Mouse (Mus musculus) forebrain, embryonic 11.5 days (tissue): ENCODE data around the gene D630003M21Rik. TPM values are rescaled to one million over a fixed set of nuclear protein-coding genes. Genes with fewer than 3 reads are reported as not detected.

ENCODE experiments used
- ATAC-seq: fragments of 200-750 bp; cut with Nextera tagmentation; replicated peaks from 2 replicates; pipeline ENCODE4 v1.8.0; 2017; ENCODE audit warnings: moderate TSS enrichment; ENCODE audit not compliant: low FRiP score
- DNase-seq: peaks from one replicate; pipeline ENCODE4 v3.0.0-alpha.2; 2017; ENCODE audit warnings: low spot score
- H3K27ac ChIP-seq: fragments of 300-500 bp; sonication (generic); 2 replicates; pipeline ENCODE4 v1.5.1; 2014; ENCODE audit warnings: low read depth, low read length
- H3K27me3 ChIP-seq: fragments of 300-500 bp; sonication (generic); 2 replicates; pipeline ENCODE4 v1.6.1; 2014; ENCODE audit warnings: mild to moderate bottlenecking, low read length, mixed read lengths; ENCODE audit not compliant: control insufficient read depth, insufficient read depth
- H3K36me3 ChIP-seq: fragments of 300-500 bp; sonication (generic); 2 replicates; pipeline ENCODE4 v1.6.1; 2014; ENCODE audit warnings: mild to moderate bottlenecking, low read length, moderate library complexity, mixed read lengths; ENCODE audit not compliant: control insufficient read depth, insufficient read depth
- H3K4me1 ChIP-seq: fragments of 300-500 bp; sonication (generic); replicated peaks from 2 replicates; pipeline ENCODE4 v1.6.1; 2014; ENCODE audit warnings: low read length, mixed read lengths; ENCODE audit not compliant: control insufficient read depth, insufficient read depth
- H3K4me2 ChIP-seq: fragments of 300-500 bp; sonication (generic); 2 replicates; pipeline ENCODE4 v1.6.1; 2014; ENCODE audit warnings: low read depth, mild to moderate bottlenecking, low read length, moderate library complexity, mixed read lengths; ENCODE audit not compliant: severe bottlenecking
- H3K4me3 ChIP-seq: fragments of 300-500 bp; sonication (generic); 2 replicates; pipeline ENCODE4 v1.5.1; 2014; ENCODE audit warnings: low read depth, low read length
- H3K9ac ChIP-seq: fragments of 300-500 bp; sonication (generic); 2 replicates; pipeline ENCODE4 v1.6.1; 2014; ENCODE audit warnings: low read length
- H3K9me3 ChIP-seq: fragments of 300-500 bp; sonication (generic); 2 replicates; pipeline ENCODE4 v1.6.1; 2016; ENCODE audit warnings: low read length, mixed read lengths; ENCODE audit not compliant: control insufficient read depth
- WGBS: fragments of 180-500 bp; shearing (Covaris S2); extraction: QIAGEN DNeasy Blood & Tissue Kit; methylation state at CpG from one replicate; pipeline ENCODE4 v1.1.7; 2014; 5-methylcytosine and 5-hydroxymethylcytosine counted together
- polyA plus RNA-seq: library from polyadenylated mRNA; unstranded; fragments of >200 nt; fragmentation: Nextera tagmentation; extraction: Ambion mirVana; gene quantifications from 2 replicates; pipeline ENCODE4 v1.2.1, GENCODE M21; 2014

The D630003M21Rik gene
- polyA plus RNA-seq, 1 experiment from 2014 or later, result 2.7 TPM

GRCm38 (mm10) chr2:158199281-158199680 lies 29.7 kb downstream of the D630003M21Rik start:
- WGBS, result 75% methylated on average over 3 of the region's 3 CpGs
- ATAC-seq, result no peak
- H3K36me3 ChIP-seq, result no peaks in the 10 kb centered on the region; the same call in 1 of the 2 replicates
- DNase-seq, result no peak
- H3K9me3 ChIP-seq, result no peaks in the 10 kb centered on the region
- H3K27ac ChIP-seq, result no peak overlapping the region
- H3K4me2 ChIP-seq, result no peak overlapping the region
- no peak overlapping the region for H3K4me3 ChIP-seq
- H3K9ac ChIP-seq, result no peak overlapping the region
- no peaks in the 10 kb centered on the region for H3K27me3 ChIP-seq
- H3K4me1 ChIP-seq, result 0 out of 2 replicates have a peak, but pooled peaks cover 3% of the 10 kb centered on the region

- H3K27ac ChIP-seq, result no peak overlapping the region
- H3K9ac ChIP-seq, result no peak overlapping the region
- H3K4me3 ChIP-seq, result no peak overlapping the region
- peaks cover 5% of the 10 kb centered on the region; the same call in 1 of the 2 replicates for H3K4me1 ChIP-seq
- DNase-seq (no peak), ATAC-seq (no peak)
- no peaks in the 10 kb centered on the region for H3K9me3 ChIP-seq
- no peak overlapping the region for H3K4me2 ChIP-seq
- H3K36me3 ChIP-seq, result no peaks in the 10 kb centered on the region; the same call in 1 of the 2 replicates
- no peaks in the 10 kb centered on the region for H3K27me3 ChIP-seq
- 87% methylated on average over 6 of the region's 6 CpGs for WGBS
Observed at GRCm38 (mm10) chr2:158198861-158199260, 30.2 kb downstream of the D630003M21Rik start.

- H3K9me3 ChIP-seq, result no peaks in the 10 kb centered on the region
- no peaks in the 10 kb centered on the region; the same call in 1 of the 2 replicates for H3K36me3 ChIP-seq
- H3K9ac ChIP-seq, result no peak overlapping the region
- ATAC-seq (no peak), DNase-seq (no peak)
- H3K27me3 ChIP-seq, result no peaks in the 10 kb centered on the region
- no peak overlapping the region for H3K4me2 ChIP-seq
- H3K4me3 ChIP-seq, result no peak overlapping the region
- peaks cover 8% of the 10 kb centered on the region; the same call in 1 of the 2 replicates for H3K4me1 ChIP-seq
- 86% methylated on average over 5 of the region's 5 CpGs for WGBS
- H3K27ac ChIP-seq, result no peak overlapping the region
Observed at GRCm38 (mm10) chr2:158197971-158198370, 31.1 kb downstream of the D630003M21Rik start.

- ATAC-seq, result no peak
Observed at GRCm38 (mm10) chr2:158194945-158195640, 33.9 kb downstream of the D630003M21Rik start.

GRCm38 (mm10) chr2:158193611-158194336 lies 35.2 kb downstream of the D630003M21Rik start:
- 18% methylated on average over 10 of the region's 10 CpGs for WGBS

More at GRCm38 (mm10) chr2:158194945-158195640, 33.9 kb downstream of the D630003M21Rik start:
- DNase-seq, result peak; percentile 76
- H3K9me3 ChIP-seq, result no peaks in the 10 kb centered on the region
- no peaks in the 10 kb centered on the region; the same call in 1 of the 2 replicates for H3K36me3 ChIP-seq
- 13% methylated on average over 10 of the region's 10 CpGs for WGBS
- no peaks in the 10 kb centered on the region for H3K27me3 ChIP-seq
- H3K9ac ChIP-seq, result no peak overlapping the region; the same call in 1 of the 2 replicates
- H3K4me1 ChIP-seq, result peaks cover 8% of the 10 kb centered on the region; the same call in 1 of the 2 replicates
- H3K4me3 ChIP-seq, result no peak overlapping the region
- no peak overlapping the region for H3K27ac ChIP-seq
- H3K4me2 ChIP-seq, result no peak overlapping the region

GRCm38 (mm10) chr2:158191098-158191497 lies 37.9 kb downstream of the D630003M21Rik start:
- no peak overlapping the region for H3K4me2 ChIP-seq
- DNase-seq, result no peak
- H3K27ac ChIP-seq, result no peak overlapping the region
- no peak overlapping the region for H3K4me3 ChIP-seq
- H3K36me3 ChIP-seq, result no peaks in the 10 kb centered on the region
- H3K4me1 ChIP-seq, result peaks cover 9% of the 10 kb centered on the region; the same call in 1 of the 2 replicates
- H3K9me3 ChIP-seq, result no peaks in the 10 kb centered on the region
- H3K27me3 ChIP-seq, result no peaks in the 10 kb centered on the region
- ATAC-seq, result no peak
- 79% methylated on average over 7 of the region's 7 CpGs for WGBS
- no peak overlapping the region for H3K9ac ChIP-seq

More at GRCm38 (mm10) chr2:158193611-158194336, 35.2 kb downstream of the D630003M21Rik start:
- ATAC-seq (0 out of 2 replicates have a peak, but pooled peaks have one; percentile 7), DNase-seq (no peak)
- no peak overlapping the region for H3K4me3 ChIP-seq
- H3K27ac ChIP-seq, result no peak overlapping the region
- no peaks in the 10 kb centered on the region for H3K9me3 ChIP-seq
- no peaks in the 10 kb centered on the region for H3K27me3 ChIP-seq
- peaks cover 8% of the 10 kb centered on the region; the same call in 1 of the 2 replicates for H3K4me1 ChIP-seq
- H3K36me3 ChIP-seq, result no peaks in the 10 kb centered on the region
- H3K9ac ChIP-seq, result no peak overlapping the region
- H3K4me2 ChIP-seq, result no peak overlapping the region

- no peaks in the 10 kb centered on the region for H3K9me3 ChIP-seq
- 85% methylated on average over 11 of the region's 11 CpGs for WGBS
- H3K4me1 ChIP-seq, result peaks cover 7% of the 10 kb centered on the region; the same call in 1 of the 2 replicates
- ATAC-seq, result no peak
- no peak overlapping the region for H3K4me3 ChIP-seq
- H3K27me3 ChIP-seq, result no peaks in the 10 kb centered on the region
- no peak overlapping the region for H3K4me2 ChIP-seq
- no peak for DNase-seq
- no peak overlapping the region for H3K9ac ChIP-seq
- H3K36me3 ChIP-seq, result no peaks in the 10 kb centered on the region
- no peak overlapping the region for H3K27ac ChIP-seq
Observed at GRCm38 (mm10) chr2:158189451-158189850, 39.6 kb downstream of the D630003M21Rik start.

GRCm38 (mm10) chr2:158186206-158186871 lies 42.7 kb downstream of the D630003M21Rik start:
- H3K9me3 ChIP-seq, result no peaks in the 10 kb centered on the region
- DNase-seq (no peak), ATAC-seq (no peak)
- no peak overlapping the region for H3K27ac ChIP-seq
- H3K27me3 ChIP-seq, result no peaks in the 10 kb centered on the region
- 72% methylated on average over 11 of the region's 11 CpGs for WGBS
- 0 out of 2 replicates have a peak, but pooled peaks cover 2% of the 10 kb centered on the region for H3K4me1 ChIP-seq
- H3K36me3 ChIP-seq, result no peaks in the 10 kb centered on the region
- H3K9ac ChIP-seq, result no peak overlapping the region
- H3K4me3 ChIP-seq, result no peak overlapping the region
- no peak overlapping the region for H3K4me2 ChIP-seq
